Mouse (Mus musculus) heart, adult 2 months (tissue): ENCODE results near the gene Ahcy.

Experiments used
- CTCF ChIP-seq: fragments of 200-600 bp; IDR thresholded peaks from 2 replicates; pipeline ENCODE4 v1.8.1; 2022; ENCODE audit warnings: antibody characterized with exemption, mild to moderate bottlenecking, moderate library complexity
- POLR2A ChIP-seq: fragments of 200-500 bp; IDR thresholded peaks from 2 replicates; pipeline ENCODE4 v1.6.1; 2011; ENCODE audit warnings: mild to moderate bottlenecking, low read depth, low read length, control low read depth; ENCODE audit not compliant: insufficient read depth

DNA sequence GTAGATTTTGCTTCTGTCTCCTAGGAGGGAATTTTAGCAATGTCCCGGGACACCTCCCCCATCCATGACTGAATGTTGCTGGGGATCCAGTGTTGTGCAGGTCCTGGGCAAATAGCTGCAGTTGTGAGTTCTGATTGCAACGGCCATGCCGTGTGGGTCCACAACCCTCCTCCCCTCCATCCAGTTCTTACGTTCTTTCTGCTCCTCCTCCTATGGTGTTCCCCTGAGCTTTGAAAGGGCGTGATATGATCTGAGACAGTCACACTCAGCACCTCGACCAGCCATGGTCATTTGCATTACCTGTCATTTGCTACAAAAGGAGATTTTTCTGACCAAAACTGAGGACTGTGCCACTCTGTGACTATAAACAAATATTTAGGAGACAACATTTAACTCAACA, 1.4 kb upstream of the Ahcy start:
- no peak for TF ChIP-seq POLR2A
- TF ChIP-seq CTCF = no peak
